Mouse (Mus musculus) MEL (cell line): ENCODE measurements around the gene Gm20388. TPM values are rescaled to one million over a fixed set of nuclear protein-coding genes. Genes with fewer than 3 reads are reported as not detected.

Experiments used
- DNase-seq: peaks from one replicate; pipeline ENCODE4 v3.0.0; 2011; ENCODE audit warnings: low read depth, low spot score
- H3K27ac ChIP-seq: 2 replicates; pipeline ENCODE4 v1.5.1; 2012; ENCODE audit warnings: low read depth, mild to moderate bottlenecking, control low read depth, low read length, moderate library complexity; ENCODE audit not compliant: control insufficient read depth
- H3K27me3 ChIP-seq, 2 experiments: fragments of 150-350 bp in 1 of 2; sonication (generic) in 1 of 2; 2 replicates each; pipeline ENCODE4 v1.6.1; 2012; ENCODE audit warnings: low read length in 2 of 2, mild to moderate bottlenecking in 2 of 2, improper control_type of control experiment in 1 of 2, moderate library complexity in 1 of 2; ENCODE audit not compliant: insufficient read depth in 2 of 2, control insufficient read depth in 1 of 2
- H3K36me3 ChIP-seq, 2 experiments: 2 replicates each; pipeline ENCODE4 v1.6.1; 2012 to 2014; ENCODE audit warnings: low read length in 2 of 2, improper control_type of control experiment in 1 of 2, inconsistent platforms in 1 of 2, mild to moderate bottlenecking in 1 of 2; ENCODE audit not compliant: insufficient read depth in 2 of 2, control insufficient read depth in 1 of 2
- H3K4me1 ChIP-seq, 2 experiments: fragments of 150-350 bp in 1 of 2; sonication (generic) in 1 of 2; 2 replicates each; pipeline ENCODE4 v1.6.1; 2012; ENCODE audit warnings: low read length in 2 of 2, improper control_type of control experiment in 1 of 2, mild to moderate bottlenecking in 1 of 2; ENCODE audit not compliant: insufficient read depth in 2 of 2, control insufficient read depth in 1 of 2
- H3K4me3 ChIP-seq, 2 experiments: fragments of 150-350 bp in 1 of 2; sonication (generic) in 1 of 2; 2 replicates each; pipeline ENCODE4 v1.5.1; 2012; ENCODE audit warnings: low read depth in 2 of 2, low read length in 2 of 2, mild to moderate bottlenecking in 2 of 2, moderate library complexity in 2 of 2, control low read depth in 1 of 2, improper control_type of control experiment in 1 of 2; ENCODE audit not compliant: control insufficient read depth in 1 of 2, insufficient read depth in 1 of 2
- H3K79me2 ChIP-seq: 2 replicates; pipeline ENCODE4 v1.6.1; 2012; ENCODE audit warnings: mild to moderate bottlenecking, low read length, moderate library complexity; ENCODE audit not compliant: control insufficient read depth, poor library complexity, insufficient read depth
- H3K9ac ChIP-seq: 2 replicates; pipeline ENCODE4 v1.6.1; 2012; ENCODE audit warnings: low read depth, mild to moderate bottlenecking, control low read depth, low read length, moderate library complexity; ENCODE audit not compliant: control insufficient read depth, poor library complexity, severe bottlenecking
- H3K9me3 ChIP-seq: fragments of 150-350 bp; sonication (generic); replicated peaks from 2 replicates; pipeline ENCODE4 v1.6.1; 2012; ENCODE audit warnings: mild to moderate bottlenecking, low read length, improper control_type of control experiment, moderate library complexity; ENCODE audit not compliant: insufficient read depth
- BHLHE40 ChIP-seq: IDR thresholded peaks from 2 replicates; pipeline ENCODE4 v1.6.1; 2012; ENCODE audit warnings: low read depth, mild to moderate bottlenecking, inconsistent platforms, low read length, improper control_type of control experiment, borderline replicate concordance
- CHD2 ChIP-seq: IDR thresholded peaks from 2 replicates; pipeline ENCODE4 v1.6.1; 2011; ENCODE audit warnings: low read length, improper control_type of control experiment
- EP300 ChIP-seq, 2 experiments: IDR thresholded peaks; 2 replicates each; pipeline ENCODE4 v1.6.1; 2011; ENCODE audit warnings: improper control_type of control experiment in 2 of 2, low read length in 2 of 2, low read depth in 1 of 2, mild to moderate bottlenecking in 1 of 2
- GATA1 ChIP-seq: IDR thresholded peaks from 2 replicates; pipeline ENCODE4 v1.6.1; 2011; ENCODE audit warnings: low read depth, low read length, improper control_type of control experiment
- KAT2A ChIP-seq: conservative IDR thresholded peaks from 2 replicates; pipeline ENCODE4 v1.6.1; 2012; ENCODE audit warnings: low read depth, low read length, improper control_type of control experiment, inconsistent platforms
- MYB ChIP-seq: IDR thresholded peaks from 2 replicates; pipeline ENCODE4 v1.6.1; 2011; ENCODE audit warnings: mild to moderate bottlenecking, low read depth, low read length, improper control_type of control experiment
- POLR2A ChIP-seq, 2 experiments: IDR thresholded peaks; 2 replicates each; pipeline ENCODE4 v1.6.1; 2011 to 2012; ENCODE audit warnings: low read length in 2 of 2, mild to moderate bottlenecking in 2 of 2, control low read depth in 1 of 2, improper control_type of control experiment in 1 of 2, low read depth in 1 of 2, moderate library complexity in 1 of 2; ENCODE audit not compliant: control insufficient read depth in 1 of 2, insufficient read depth in 1 of 2, poor library complexity in 1 of 2
- POLR2AphosphoS5 ChIP-seq: IDR thresholded peaks from 2 replicates; pipeline ENCODE4 v1.6.1; 2012; ENCODE audit warnings: low read depth, borderline replicate concordance, mild to moderate bottlenecking, inconsistent platforms, low read length, moderate library complexity, mixed read lengths
- RCOR1 ChIP-seq: IDR thresholded peaks from 2 replicates; pipeline ENCODE4 v1.6.1; 2012; ENCODE audit warnings: low read depth, mild to moderate bottlenecking, inconsistent platforms, low read length, improper control_type of control experiment
- SMC3 ChIP-seq: IDR thresholded peaks from 2 replicates; pipeline ENCODE4 v1.6.1; 2011; ENCODE audit warnings: low read depth, low read length, improper control_type of control experiment
- TAL1 ChIP-seq: IDR thresholded peaks from 2 replicates; pipeline ENCODE4 v1.6.1; 2012; ENCODE audit warnings: mild to moderate bottlenecking, inconsistent platforms, low read length, moderate library complexity, mixed read lengths
- TBP ChIP-seq: IDR thresholded peaks from 2 replicates; pipeline ENCODE4 v1.8.0; 2011; ENCODE audit warnings: low read depth, low read length, improper control_type of control experiment
- TCF12 ChIP-seq: IDR thresholded peaks from 2 replicates; pipeline ENCODE4 v1.6.1; 2014; ENCODE audit warnings: low read depth, mild to moderate bottlenecking, inconsistent platforms, low read length, improper control_type of control experiment, moderate library complexity
- UBTF ChIP-seq: IDR thresholded peaks from 2 replicates; pipeline ENCODE4 v1.6.1; 2012; ENCODE audit warnings: low read depth, mild to moderate bottlenecking, inconsistent platforms, low read length, improper control_type of control experiment, moderate library complexity, borderline replicate concordance; ENCODE audit not compliant: insufficient read depth
- ZKSCAN1 ChIP-seq: IDR thresholded peaks from 2 replicates; pipeline ENCODE4 v1.6.1; 2012; ENCODE audit warnings: low read depth, mild to moderate bottlenecking, inconsistent platforms, low read length, improper control_type of control experiment, moderate library complexity
- ZNF384 ChIP-seq: IDR thresholded peaks from 2 replicates; pipeline ENCODE4 v1.6.1; 2012; ENCODE audit warnings: low read depth, mild to moderate bottlenecking, inconsistent platforms, low read length, improper control_type of control experiment
- polyA plus RNA-seq, 2 experiments: library from polyadenylated mRNA; stranded (reverse) in 1 of 2; unstranded in 1 of 2; fragments of >175 nt in 1 of 2; fragments of >200 nt in 1 of 2; gene quantifications; 2 replicates each; pipeline versions ENCODE4 v1.2.1 to v1.2.4; 2012; ENCODE audit warnings: low replicate concordance in 2 of 2, low read depth in 1 of 2; ENCODE audit not compliant: insufficient read length in 2 of 2, insufficient read depth in 1 of 2, missing spikeins in 1 of 2
- total RNA-seq: library from RNA; depleted of rRNA; stranded (reverse); fragments of 300-350 nt; gene quantifications from 2 replicates; pipeline ENCODE4 v1.2.3, GENCODE M21; 2012

Gm20388 gene
- total and polyA plus RNA-seq, 3 experiments = 11.1 to 17.8 TPM; not detected in 1

GRCm38 (mm10) chr8:120750616-120751015, 840.0 kb downstream of the Gm20388 start:
- H3K4me3 ChIP-seq = no peak overlapping the region
- H3K27ac ChIP-seq = no peak overlapping the region
- no peaks in the 10 kb centered on the region for H3K36me3 ChIP-seq
- no peaks in the 10 kb centered on the region for H3K4me1 ChIP-seq
- H3K9me3 ChIP-seq = no peaks in the 10 kb centered on the region
- no peaks in the 10 kb centered on the region for H3K27me3 ChIP-seq
- TF ChIP-seq KAT2A = no peak
- no peak for TF ChIP-seq ZNF384
- TF ChIP-seq POLR2A (IDR thresholded peaks at IDR 0.05; ENCODE audit: control insufficient read depth in 1 of 2, insufficient read depth in 1 of 2, low read depth in 1 of 2, low read length in 2 of 2, poor library complexity in 1 of 2) = no peak
- no peak for TF ChIP-seq CHD2
- no peak for TF ChIP-seq SMC3
- no peak for DNase-seq
- no peak overlapping the region for H3K9ac ChIP-seq
- no peaks in the 10 kb centered on the region for H3K79me2 ChIP-seq

GRCm38 (mm10) chr8:120751226-120752081, 840.8 kb downstream of the Gm20388 start:
- Histone ChIP-seq H3K27me3 (no peaks in the 10 kb centered on the region; a peak in 1 of 4 replicates), H3K27ac (no peak overlapping the region), H3K9ac (no peak overlapping the region), H3K79me2 (no peaks in the 10 kb centered on the region), H3K4me1 (no peaks in the 10 kb centered on the region), H3K36me3 (no peaks in the 10 kb centered on the region), H3K4me3 (no peak overlapping the region), H3K9me3 (no peaks in the 10 kb centered on the region)
- DNase-seq = no peak
- no peak for TF ChIP-seq POLR2AphosphoS5
- TF ChIP-seq GATA1 = no peak
- TF ChIP-seq MYB = no peak
- no peak for TF ChIP-seq ZKSCAN1
- no peak for TF ChIP-seq TAL1

GRCm38 (mm10) chr8:120752082-120752452, 841.4 kb downstream of the Gm20388 start:
- H3K9me3 ChIP-seq = no peaks in the 10 kb centered on the region
- TF ChIP-seq TCF12 (no peak), TBP (no peak), TAL1 (no peak), EP300 (IDR thresholded peaks at IDR 0.05; ENCODE audit: low read depth in 1 of 2, low read length in 2 of 2) (no peak), UBTF (no peak), BHLHE40 (no peak), MYB (no peak), RCOR1 (no peak)
- no peak for DNase-seq
- no peak overlapping the region for H3K4me3 ChIP-seq
- no peaks in the 10 kb centered on the region for H3K4me1 ChIP-seq
- H3K27ac ChIP-seq = no peak overlapping the region
- no peak overlapping the region for H3K9ac ChIP-seq
- H3K79me2 ChIP-seq = no peaks in the 10 kb centered on the region
- no peaks in the 10 kb centered on the region; a peak in 1 of 4 replicates for H3K27me3 ChIP-seq
- H3K36me3 ChIP-seq = no peaks in the 10 kb centered on the region
